Mouse (Mus musculus) heart, embryonic 15.5 days (tissue): ENCODE measurements around the gene Arrdc1. TPM values are rescaled to one million over a fixed set of nuclear protein-coding genes. Genes with fewer than 3 reads are reported as not detected.
A peak's percentile ranks its signal among the peaks of the same experiment; 100 is the strongest.
"Not testable (repeated sequence)": the region's sequence is repeated elsewhere in the genome, so short reads cannot be mapped to it uniquely, and the experiment has no call there.

ENCODE experiments used
- ATAC-seq: fragments of 200-750 bp; cut with Nextera tagmentation; replicated peaks from 2 replicates; pipeline ENCODE4 v1.8.0; 2017; ENCODE audit warnings: low read depth, moderate TSS enrichment; ENCODE audit not compliant: insufficient number of reproducible peaks, insufficient read depth, low FRiP score
- H3K27ac ChIP-seq: fragments of 300-500 bp; sonication (generic); 2 replicates; pipeline ENCODE4 v1.5.1; 2015; ENCODE audit warnings: mild to moderate bottlenecking, inconsistent platforms
- H3K27me3 ChIP-seq: fragments of 300-500 bp; sonication (generic); 2 replicates; pipeline ENCODE4 v1.6.1; 2015; ENCODE audit warnings: inconsistent platforms
- H3K36me3 ChIP-seq: fragments of 300-500 bp; sonication (generic); 2 replicates; pipeline ENCODE4 v1.6.1; 2015; ENCODE audit warnings: mild to moderate bottlenecking, inconsistent platforms
- H3K4me1 ChIP-seq: fragments of 300-500 bp; sonication (generic); replicated peaks from 2 replicates; pipeline ENCODE4 v1.6.1; 2015; ENCODE audit warnings: inconsistent platforms
- H3K4me2 ChIP-seq: fragments of 300-500 bp; sonication (generic); 2 replicates; pipeline ENCODE4 v1.6.1; 2015; ENCODE audit warnings: inconsistent platforms, mild to moderate bottlenecking, moderate library complexity
- H3K4me3 ChIP-seq: fragments of 300-500 bp; sonication (generic); 2 replicates; pipeline ENCODE4 v1.5.1; 2015; ENCODE audit warnings: mild to moderate bottlenecking, inconsistent platforms
- H3K9ac ChIP-seq: fragments of 300-500 bp; sonication (generic); 2 replicates; pipeline ENCODE4 v1.6.1; 2015; ENCODE audit warnings: mild to moderate bottlenecking, inconsistent platforms
- H3K9me3 ChIP-seq: fragments of 300-500 bp; sonication (generic); replicated peaks from 2 replicates; pipeline ENCODE4 v1.6.1; 2016; ENCODE audit warnings: inconsistent platforms
- WGBS: fragments of 180-500 bp; shearing (Covaris S2); methylation state at CpG from one replicate; pipeline ENCODE4 v1.1.7; 2015; ENCODE audit warnings: mixed read lengths; 5-methylcytosine and 5-hydroxymethylcytosine counted together
- polyA plus RNA-seq: library from polyadenylated mRNA; unstranded; fragments of >200 nt; fragmentation: Nextera tagmentation; extraction: Ambion mirVana; gene quantifications from 2 replicates; pipeline ENCODE4 v1.2.1, GENCODE M21; 2015

Gene Arrdc1
- polyA plus RNA-seq, 1 experiment from 2014 or later = 17.6 TPM

DNA sequence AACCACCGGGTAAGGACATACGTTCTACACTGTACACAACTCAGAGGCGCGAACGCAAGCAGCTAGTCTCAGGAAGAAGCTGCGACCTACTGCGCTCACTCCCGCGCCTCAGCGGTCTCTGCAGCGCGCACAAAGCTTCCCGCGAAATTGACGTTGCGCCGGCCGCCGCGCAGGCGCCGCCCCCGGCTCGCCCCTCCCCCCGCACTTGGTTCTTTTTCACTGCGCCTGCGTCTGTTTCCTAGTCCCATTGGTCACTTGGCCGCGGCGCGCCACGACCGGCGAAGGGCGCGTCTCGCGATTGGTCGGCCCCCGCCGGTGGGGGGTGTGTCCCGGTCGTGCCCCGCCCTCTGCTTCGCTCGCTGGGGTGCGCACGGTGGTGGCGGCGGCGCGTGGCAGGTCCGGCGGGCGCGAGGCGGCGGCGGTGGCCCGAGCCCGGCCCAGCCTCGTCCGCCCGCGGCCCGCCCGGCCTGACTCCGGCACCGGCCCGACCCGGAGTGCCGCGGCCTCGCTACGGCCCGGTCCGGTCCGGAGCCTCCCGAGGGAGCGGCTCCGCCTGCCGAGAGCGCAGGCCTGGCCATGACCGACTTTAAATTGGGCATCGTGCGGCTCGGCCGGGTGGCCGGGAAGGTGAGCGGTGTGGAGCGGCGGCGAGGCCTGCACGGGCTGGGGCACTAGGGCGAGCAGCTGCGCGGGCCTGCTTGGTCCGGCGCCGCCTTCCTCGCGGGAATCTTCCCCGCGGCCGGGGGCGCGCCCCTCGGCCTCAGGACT lies 14.6 kb upstream of the Arrdc1 start, which contains the start of gene Zmynd19:
Zmynd19 (plus strand) TSS at position 372 of the 768 bp plus-strand sequence.
- H3K9ac ChIP-seq = peak within 1 kb of the TSS; percentile 89
- H3K4me3 ChIP-seq = peak within 1 kb of the TSS; percentile 88
- H3K4me2 ChIP-seq = peak within 1 kb of the TSS; percentile 94
- ATAC-seq = peak; percentile 98
- H3K27me3 ChIP-seq = no peaks in the 10 kb centered on the region
- H3K27ac ChIP-seq = peak within 1 kb of the TSS; percentile 58
- peaks cover 28% of the 10 kb centered on the region for H3K36me3 ChIP-seq
- H3K4me1 ChIP-seq = peaks cover 13% of the 10 kb centered on the region
- WGBS = under 1% methylated on average over 108 of the region's 108 CpGs
- H3K9me3 ChIP-seq = no peaks in the 10 kb centered on the region

GRCm38 (mm10) chr2:24944304-24944703 lies 9.3 kb upstream of the Arrdc1 start:
- H3K4me3 ChIP-seq, ATAC-seq, H3K4me1 ChIP-seq, H3K9me3 ChIP-seq, H3K27ac ChIP-seq, H3K4me2 ChIP-seq, H3K9ac ChIP-seq, H3K27me3 ChIP-seq, H3K36me3 ChIP-seq: not testable (repeated sequence)
- WGBS = 22% methylated on average over 2 of the region's 2 CpGs

DNA sequence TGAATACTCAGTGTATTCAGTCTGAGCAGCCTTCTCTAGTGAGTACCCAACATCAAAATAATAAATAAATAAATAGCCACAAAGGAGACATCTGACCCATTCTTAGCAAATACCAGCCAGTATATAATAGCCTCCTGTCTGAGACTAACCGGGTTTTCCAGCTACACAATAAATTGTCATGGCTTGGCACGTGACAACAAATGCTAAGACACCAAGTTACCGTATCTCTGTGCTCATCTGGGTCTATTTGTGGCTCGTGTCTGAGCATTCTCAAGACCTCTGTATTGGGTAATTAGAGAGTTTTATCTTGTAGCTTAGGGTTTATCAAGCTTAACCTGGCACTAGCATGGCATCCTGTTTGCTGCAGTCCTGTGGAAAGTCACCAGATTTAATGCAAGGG lies 7.0 kb upstream of the Arrdc1 start:
- 66% methylated on average over 4 of the region's 4 CpGs for WGBS
- Histone ChIP-seq H3K4me2 (no peak overlapping the region), H3K27me3 (no peaks in the 10 kb centered on the region), H3K36me3 (no peaks in the 10 kb centered on the region), H3K9me3 (no peaks in the 10 kb centered on the region), H3K4me1 (no peaks in the 10 kb centered on the region), H3K9ac (no peak overlapping the region), H3K4me3 (no peak overlapping the region), H3K27ac (no peak overlapping the region)
- no peak for ATAC-seq

DNA sequence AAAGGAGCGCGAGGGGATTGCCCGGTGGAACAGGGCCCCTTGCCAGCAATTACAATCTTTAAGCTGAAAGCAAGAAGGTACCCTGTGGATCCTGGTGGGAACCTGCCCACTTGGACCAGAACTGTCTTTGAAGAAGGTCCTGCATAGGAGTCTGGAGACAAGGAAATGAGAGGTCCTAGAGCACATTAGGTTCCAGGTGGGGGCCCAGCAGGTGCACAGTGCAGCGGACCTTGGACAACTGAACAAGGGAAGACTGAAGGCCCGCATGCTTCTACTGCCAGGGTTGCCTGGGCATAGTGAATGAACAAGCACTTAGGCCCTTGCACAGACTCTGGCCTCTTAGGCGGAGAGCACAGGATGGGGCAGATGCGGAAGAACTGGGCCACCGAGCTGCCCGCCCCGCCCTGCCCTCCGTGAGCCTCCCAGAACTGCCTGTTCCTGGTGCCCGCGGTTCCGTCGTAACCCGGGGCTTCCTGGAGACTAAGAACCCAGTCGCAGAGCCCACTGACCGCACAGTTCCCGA lies 550 bp downstream of the Arrdc1 start:
- H3K27ac ChIP-seq = peak overlapping the region; percentile 51
- H3K4me1 ChIP-seq = peaks cover 13% of the 10 kb centered on the region
- peak; percentile 55 for ATAC-seq
- peak overlapping the region; percentile 78 for H3K4me3 ChIP-seq
- H3K27me3 ChIP-seq = no peaks in the 10 kb centered on the region
- peak overlapping the region; percentile 70 for H3K9ac ChIP-seq
- no peaks in the 10 kb centered on the region for H3K9me3 ChIP-seq
- WGBS = 9% methylated on average over 19 of the region's 19 CpGs
- peak overlapping the region; percentile 98 for H3K4me2 ChIP-seq
- no peaks in the 10 kb centered on the region for H3K36me3 ChIP-seq

GRCm38 (mm10) chr2:24929593-24929992 lies 5.5 kb downstream of the Arrdc1 start:
- Histone ChIP-seq H3K4me1 (peaks cover 12% of the 10 kb centered on the region), H3K9ac (no peak overlapping the region), H3K4me2 (no peak overlapping the region), H3K36me3 (no peaks in the 10 kb centered on the region), H3K4me3 (no peak overlapping the region), H3K27me3 (no peaks in the 10 kb centered on the region), H3K9me3 (no peaks in the 10 kb centered on the region), H3K27ac (no peak overlapping the region)
- no peak for ATAC-seq
- 82% methylated on average over 5 of the region's 5 CpGs for WGBS

GRCm38 (mm10) chr2:24929119-24929518 lies 5.9 kb downstream of the Arrdc1 start:
- WGBS = 47% methylated on average over 2 of the region's 2 CpGs
- H3K27ac ChIP-seq = no peak overlapping the region

GRCm38 (mm10) chr2:24927810-24928479 lies 7.1 kb downstream of the Arrdc1 start:
- no peaks in the 10 kb centered on the region for H3K27me3 ChIP-seq
- no peak overlapping the region for H3K4me2 ChIP-seq
- no peak; the same call in 1 of the 2 replicates for ATAC-seq
- H3K4me1 ChIP-seq = peaks cover 6% of the 10 kb centered on the region; the same call in 1 of the 2 replicates
- no peaks in the 10 kb centered on the region for H3K9me3 ChIP-seq
- 51% methylated on average over 4 of the region's 4 CpGs for WGBS
- H3K36me3 ChIP-seq = no peaks in the 10 kb centered on the region
- no peak overlapping the region for H3K9ac ChIP-seq
- peak overlapping the region; percentile 16 for H3K27ac ChIP-seq
- no peak overlapping the region for H3K4me3 ChIP-seq

More at GRCm38 (mm10) chr2:24929119-24929518, 5.9 kb downstream of the Arrdc1 start:
- H3K4me3 ChIP-seq = no peak overlapping the region
- ATAC-seq = no peak
- H3K4me1 ChIP-seq = peaks cover 7% of the 10 kb centered on the region
- H3K9me3 ChIP-seq = no peaks in the 10 kb centered on the region
- no peaks in the 10 kb centered on the region for H3K36me3 ChIP-seq
- H3K9ac ChIP-seq = no peak overlapping the region
- no peak overlapping the region for H3K4me2 ChIP-seq
- H3K27me3 ChIP-seq = no peaks in the 10 kb centered on the region

DNA sequence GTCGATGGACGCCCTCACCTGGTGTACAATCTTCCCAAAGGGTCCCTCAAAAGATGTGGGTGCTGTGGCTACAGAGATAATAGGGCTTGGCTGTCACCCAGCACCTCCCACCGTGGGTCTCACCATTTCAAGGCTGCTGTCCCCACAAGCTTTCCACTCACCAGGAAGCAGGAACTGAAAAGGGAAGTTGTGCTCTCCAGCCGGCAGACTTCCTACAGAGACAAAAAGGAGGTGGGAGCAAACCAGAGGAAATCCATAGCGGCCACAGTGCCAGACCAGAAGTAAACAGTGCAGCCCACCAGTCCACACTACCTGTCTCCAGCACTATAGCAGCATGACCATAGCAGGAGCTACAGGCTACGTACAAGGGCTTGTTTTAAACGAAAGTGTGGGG lies 8.1 kb downstream of the Arrdc1 start:
- Histone ChIP-seq H3K27me3 (no peaks in the 10 kb centered on the region), H3K9ac (no peak overlapping the region), H3K4me1 (peaks cover 6% of the 10 kb centered on the region; the same call in 1 of the 2 replicates), H3K27ac (no peak overlapping the region), H3K36me3 (no peaks in the 10 kb centered on the region), H3K9me3 (no peaks in the 10 kb centered on the region), H3K4me2 (no peak overlapping the region), H3K4me3 (no peak overlapping the region)
- ATAC-seq = no peak
- WGBS = 60% methylated on average over 7 of the region's 7 CpGs

DNA sequence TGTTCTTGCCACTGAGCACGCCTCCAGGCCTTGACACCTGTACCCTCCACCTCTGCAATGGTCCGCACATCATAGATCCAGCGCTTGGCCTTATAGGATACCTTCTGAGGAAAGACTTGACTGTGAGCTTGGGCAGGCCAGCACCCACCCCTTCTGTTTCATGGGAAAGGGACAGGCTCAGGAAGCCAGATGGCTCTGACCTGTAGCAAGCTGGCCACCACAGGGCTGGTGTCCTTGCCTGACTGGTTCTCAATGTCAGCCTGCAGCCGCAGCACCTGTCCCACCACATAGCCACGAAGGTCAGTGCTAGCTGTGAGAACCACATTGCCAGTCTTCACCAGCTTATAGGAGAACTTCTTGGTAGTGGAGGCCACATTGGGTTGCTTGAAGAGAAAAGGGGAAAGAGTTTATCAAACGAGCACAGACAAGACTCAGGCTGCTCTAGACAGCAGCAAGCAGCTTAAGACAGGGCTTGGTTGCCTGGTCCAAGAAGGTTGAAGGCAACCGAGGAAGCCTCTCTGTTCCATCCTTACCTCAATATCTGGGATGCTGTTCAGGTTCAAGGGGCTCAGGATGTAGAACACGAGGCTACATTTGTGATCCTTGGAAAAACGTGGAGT lies 8.6 kb downstream of the Arrdc1 start:
- Histone ChIP-seq H3K4me1 (peaks cover 6% of the 10 kb centered on the region; the same call in 1 of the 2 replicates), H3K4me2 (no peak overlapping the region), H3K36me3 (no peaks in the 10 kb centered on the region), H3K9me3 (no peaks in the 10 kb centered on the region), H3K27me3 (no peaks in the 10 kb centered on the region), H3K27ac (no peak overlapping the region), H3K9ac (no peak overlapping the region), H3K4me3 (no peak overlapping the region)
- 78% methylated on average over 9 of the region's 9 CpGs for WGBS
- no peak for ATAC-seq

DNA sequence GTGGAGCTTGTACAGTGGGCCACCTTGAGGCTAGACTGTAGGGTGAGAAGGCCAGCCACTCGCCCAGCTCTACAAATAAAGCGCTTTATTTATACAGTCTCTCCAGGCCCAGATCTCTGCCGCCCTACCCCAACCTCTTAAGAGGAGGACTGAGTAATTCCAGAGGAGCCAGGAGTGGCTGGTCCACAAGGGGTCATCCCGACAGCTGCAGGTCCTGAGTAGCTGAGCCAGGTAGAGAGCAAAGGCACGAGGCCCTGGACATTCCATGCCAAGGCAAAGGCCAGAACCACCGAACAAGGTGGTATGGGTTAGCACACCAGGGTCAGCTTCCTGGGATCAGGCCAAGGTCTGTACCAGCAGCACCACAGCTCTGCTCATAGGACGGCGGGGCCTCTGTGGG lies 9.8 kb downstream of the Arrdc1 start:
- no peaks in the 10 kb centered on the region for H3K36me3 ChIP-seq
- ATAC-seq = no peak
- no peak overlapping the region for H3K27ac ChIP-seq
- no peak overlapping the region for H3K9ac ChIP-seq
- H3K27me3 ChIP-seq = no peaks in the 10 kb centered on the region
- H3K4me2 ChIP-seq = no peak overlapping the region
- H3K4me1 ChIP-seq = peaks cover 6% of the 10 kb centered on the region; the same call in 1 of the 2 replicates
- WGBS = 84% methylated on average over 8 of the region's 8 CpGs
- H3K4me3 ChIP-seq = no peak overlapping the region
- H3K9me3 ChIP-seq = no peaks in the 10 kb centered on the region

GRCm38 (mm10) chr2:24923561-24923960 lies 11.5 kb downstream of the Arrdc1 start:
- 42% methylated on average over 2 of the region's 2 CpGs for WGBS
- Histone ChIP-seq H3K4me3 (no peak overlapping the region), H3K9me3 (no peaks in the 10 kb centered on the region), H3K4me1 (peaks cover 6% of the 10 kb centered on the region; the same call in 1 of the 2 replicates), H3K27me3 (no peaks in the 10 kb centered on the region), H3K9ac (no peak overlapping the region), H3K4me2 (no peak overlapping the region), H3K27ac (no peak overlapping the region), H3K36me3 (no peaks in the 10 kb centered on the region)
- ATAC-seq = no peak
